Mouse (Mus musculus) stomach, postnatal 0 days (tissue): ENCODE measurements around the gene Hist1h2ag.

ENCODE experiments used
- CTCF ChIP-seq: IDR thresholded peaks from 2 replicates; pipeline ENCODE4 v1.5.1; 2016; ENCODE audit warnings: antibody characterized with exemption, low read depth, mild to moderate bottlenecking, moderate library complexity
- EP300 ChIP-seq: optimal IDR thresholded peaks from 2 replicates; pipeline ENCODE3; 2016; ENCODE audit warnings: antibody characterized with exemption

DNA sequence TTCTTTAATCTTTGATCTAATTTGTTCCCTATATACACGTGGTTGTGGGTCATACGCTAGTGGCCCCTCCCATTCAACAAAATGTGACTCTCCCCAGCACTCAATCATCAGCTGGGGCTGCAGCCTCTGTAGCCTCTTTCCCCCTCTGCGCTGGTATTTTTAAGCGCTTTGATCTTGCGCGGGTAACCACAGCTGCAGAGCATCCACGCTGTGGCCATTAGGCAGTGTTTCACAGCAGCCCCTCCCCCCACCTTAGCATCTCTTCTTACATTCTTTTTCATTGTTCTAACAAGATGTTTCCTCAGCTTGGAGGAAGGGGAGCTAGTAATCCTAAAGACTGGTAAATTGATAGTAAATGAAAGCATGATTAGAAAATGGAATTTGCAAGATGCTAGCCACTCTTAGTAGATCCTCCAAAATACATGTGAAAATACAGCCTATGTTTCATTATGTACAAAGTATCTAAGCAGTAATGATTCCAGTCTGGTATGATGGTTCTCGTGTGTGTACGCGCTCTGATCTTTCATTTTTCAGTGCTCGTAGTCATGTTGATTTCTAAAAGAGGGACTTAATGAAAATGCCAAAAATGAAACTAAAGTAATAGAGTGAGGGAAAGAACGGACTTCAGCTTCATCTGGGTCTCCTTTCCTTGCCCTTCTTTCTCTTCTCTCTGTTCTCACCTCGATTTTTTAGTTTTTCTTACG, 7.1 kb upstream of the Hist1h2ag start:
- no peak for TF ChIP-seq EP300
- no peak for TF ChIP-seq CTCF
